Mouse (Mus musculus): ENCODE measurements around the gene Tmem72. TPM values are rescaled to one million over a fixed set of nuclear protein-coding genes. Genes with fewer than 3 reads are reported as not detected.

The Tmem72 gene
- total RNA-seq, 2 experiments from 2014 or later, result 0.02 TPM

DNA sequence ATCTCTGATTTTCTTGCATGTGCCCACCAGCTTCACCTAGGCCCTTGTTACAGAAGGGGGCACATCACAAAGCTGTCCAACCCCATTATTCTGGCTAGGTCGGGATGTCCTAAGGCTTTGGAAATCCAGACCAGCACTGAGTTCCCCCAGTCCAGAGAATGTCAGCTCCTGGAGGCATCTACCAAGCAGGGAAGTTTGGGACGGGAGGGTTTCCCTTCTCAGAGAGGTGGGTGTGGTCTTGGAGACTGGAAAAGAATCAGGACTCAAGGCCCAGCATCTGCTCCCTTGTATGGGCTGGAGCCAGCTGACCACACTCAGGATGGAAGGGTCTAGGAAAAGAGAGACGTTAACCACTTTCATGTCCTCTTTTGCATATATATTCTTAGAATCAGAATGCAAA is 63.5 kb downstream of the Tmem72 start:
- intact Hi-C loops (cut with DNase I), result loop anchor here (5.0 to 10.0 kb wide), 3 partner anchors 36 to 512 kb away; partner anchors contain the start of gene Cxcl12
- DNase-seq, result no peak

DNA sequence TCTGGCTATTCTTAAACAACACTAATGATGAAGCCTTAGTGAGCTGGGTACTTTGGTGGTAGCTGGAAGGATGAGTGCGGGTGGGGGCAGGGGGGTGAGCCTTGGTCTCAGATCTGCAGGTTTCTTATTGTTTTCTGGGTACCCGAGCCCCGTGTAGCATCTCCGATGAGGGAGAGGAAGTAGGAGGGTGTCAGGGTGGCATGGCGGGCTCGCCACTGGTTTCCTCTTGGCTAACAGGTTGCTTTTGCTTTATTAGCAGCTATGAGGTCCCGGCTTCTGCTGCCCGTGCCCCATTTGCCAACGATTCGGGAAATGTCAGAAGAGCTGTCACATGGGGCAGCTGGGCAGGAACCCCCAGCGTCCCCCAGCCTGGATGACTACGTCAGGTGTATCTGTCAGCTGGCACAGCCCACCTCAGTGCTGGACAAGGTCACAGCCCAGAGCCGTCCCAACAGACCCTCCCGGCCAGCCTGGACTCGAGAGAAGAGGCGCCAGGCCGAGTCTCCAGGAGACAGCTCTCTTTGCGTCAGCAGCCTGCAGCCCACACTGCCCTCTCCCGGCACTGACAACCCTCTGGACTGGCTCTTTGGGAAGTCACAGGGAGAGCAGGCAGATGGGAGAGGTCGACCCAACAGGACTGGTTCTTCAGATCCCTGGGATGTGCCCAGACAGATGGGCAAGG is 65.1 kb downstream of the Tmem72 start:
- peak; percentile 83 to 87 for DNase-seq
- intact Hi-C loops (cut with DNase I), result loop anchor here (1.0 to 10.0 kb wide), 4 partner anchors 19 to 513 kb away; partner anchors contain the start of gene Cxcl12

DNA sequence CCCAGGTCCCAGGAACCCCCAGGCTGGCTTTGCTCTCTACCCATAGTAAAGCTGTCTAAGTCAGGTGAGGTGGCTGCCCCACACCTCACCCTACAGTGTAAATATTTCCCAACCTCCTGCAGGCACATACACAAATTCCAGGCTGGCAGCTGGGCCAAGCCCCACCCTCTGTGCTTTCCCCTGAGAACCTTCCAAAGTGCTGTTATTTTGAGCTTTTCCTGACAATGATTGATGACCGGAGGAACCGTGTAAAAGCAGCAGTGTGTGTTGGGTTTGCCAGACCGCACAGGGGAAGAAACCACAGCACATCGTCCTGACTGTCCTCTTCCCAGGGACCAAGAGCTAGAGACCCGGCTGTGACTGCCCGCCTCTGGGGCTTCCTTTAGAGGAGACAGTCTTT is 66.3 kb downstream of the Tmem72 start, which contains the start of gene Depp1:
Depp1 (plus strand) TSS at position 204 of the 400 bp plus-strand sequence.
- DNase-seq, result peak; percentile 70 to 84
- intact Hi-C loops (cut with DNase I), result loop anchor here (5.0 to 10.0 kb wide), 3 partner anchors 33 to 514 kb away; partner anchors contain the start of gene Cxcl12

DNA sequence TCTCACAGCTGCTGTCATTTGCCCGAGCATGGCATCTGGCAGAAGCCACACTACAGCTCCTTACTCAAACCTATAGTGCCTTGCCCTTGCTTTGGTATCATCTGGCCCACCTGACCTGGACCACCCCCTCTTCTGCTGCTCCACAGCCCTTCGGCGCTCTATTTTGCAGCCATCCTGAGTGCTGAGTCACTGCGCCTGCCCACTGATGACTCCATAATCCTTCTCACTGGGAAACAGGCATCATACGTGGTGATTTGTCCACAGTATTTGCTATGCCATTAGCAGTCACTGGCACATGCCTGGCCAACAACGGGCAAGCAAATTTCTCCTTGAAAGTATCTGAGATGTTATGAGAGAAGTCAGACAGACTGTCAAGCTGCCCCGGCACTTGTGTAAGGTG is 66.9 kb downstream of the Tmem72 start:
- intact Hi-C loops (cut with DNase I), result loop anchor here (5.0 to 10.0 kb wide), 3 partner anchors 33 to 515 kb away; partner anchors contain the start of gene Cxcl12

GRCm38 (mm10) chr6:116647763-116648162 is 69.0 kb downstream of the Tmem72 start:
- intact Hi-C loops (cut with DNase I), result no loop called here
- peak; percentile 51 to 70 for DNase-seq

More for the DNA sequence above, 66.9 kb downstream of the Tmem72 start:
- no peak for DNase-seq

GRCm38 (mm10) chr6:116644335-116644734 is 72.4 kb downstream of the Tmem72 start:
- intact Hi-C loops (cut with DNase I), result no loop called here

GRCm38 (mm10) chr6:116643881-116644280 is 72.8 kb downstream of the Tmem72 start:
- no peak for DNase-seq
- intact Hi-C loops (cut with DNase I), result no loop called here

More at GRCm38 (mm10) chr6:116644335-116644734, 72.4 kb downstream of the Tmem72 start:
- DNase-seq, result no peak

GRCm38 (mm10) chr6:116642942-116643341 is 73.8 kb downstream of the Tmem72 start:
- intact Hi-C loops (cut with DNase I), result no loop called here
- no peak for DNase-seq

DNA sequence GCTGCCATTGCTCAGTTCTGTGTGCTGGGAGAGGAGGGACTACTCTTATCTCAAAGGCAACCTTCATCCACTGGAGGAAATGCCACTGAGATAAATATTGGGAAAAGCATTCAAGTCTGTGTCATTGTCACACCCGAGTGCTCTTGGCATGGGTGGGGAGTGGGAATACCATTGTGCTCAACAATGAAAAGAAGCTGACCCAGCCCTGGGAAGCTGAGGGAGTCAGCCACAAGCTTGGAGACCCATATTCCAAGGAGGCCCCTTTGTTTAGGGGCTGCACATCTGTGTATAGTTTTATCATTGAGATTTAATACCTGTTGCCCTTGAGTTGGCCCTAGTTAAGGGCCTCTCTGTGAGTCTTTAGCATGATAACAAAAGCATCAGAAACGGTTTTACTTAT is 77.0 kb downstream of the Tmem72 start:
- no peak for DNase-seq
- intact Hi-C loops (cut with DNase I), result no loop called here

- intact Hi-C loops (cut with DNase I), result no loop called here
- DNase-seq, result no peak
Measured at GRCm38 (mm10) chr6:116638871-116639270, 77.8 kb downstream of the Tmem72 start.

GRCm38 (mm10) chr6:116637496-116637895 is 79.2 kb downstream of the Tmem72 start:
- no peak for DNase-seq
- intact Hi-C loops (cut with DNase I), result no loop called here

GRCm38 (mm10) chr6:116636581-116637235 is 80.0 kb downstream of the Tmem72 start:
- no peak for DNase-seq
- intact Hi-C loops (cut with DNase I), result no loop called here

- intact Hi-C loops (cut with DNase I), result no loop called here
- DNase-seq, result peak; percentile 91 to 94
Measured at GRCm38 (mm10) chr6:116635251-116636180, 81.2 kb downstream of the Tmem72 start.

DNA sequence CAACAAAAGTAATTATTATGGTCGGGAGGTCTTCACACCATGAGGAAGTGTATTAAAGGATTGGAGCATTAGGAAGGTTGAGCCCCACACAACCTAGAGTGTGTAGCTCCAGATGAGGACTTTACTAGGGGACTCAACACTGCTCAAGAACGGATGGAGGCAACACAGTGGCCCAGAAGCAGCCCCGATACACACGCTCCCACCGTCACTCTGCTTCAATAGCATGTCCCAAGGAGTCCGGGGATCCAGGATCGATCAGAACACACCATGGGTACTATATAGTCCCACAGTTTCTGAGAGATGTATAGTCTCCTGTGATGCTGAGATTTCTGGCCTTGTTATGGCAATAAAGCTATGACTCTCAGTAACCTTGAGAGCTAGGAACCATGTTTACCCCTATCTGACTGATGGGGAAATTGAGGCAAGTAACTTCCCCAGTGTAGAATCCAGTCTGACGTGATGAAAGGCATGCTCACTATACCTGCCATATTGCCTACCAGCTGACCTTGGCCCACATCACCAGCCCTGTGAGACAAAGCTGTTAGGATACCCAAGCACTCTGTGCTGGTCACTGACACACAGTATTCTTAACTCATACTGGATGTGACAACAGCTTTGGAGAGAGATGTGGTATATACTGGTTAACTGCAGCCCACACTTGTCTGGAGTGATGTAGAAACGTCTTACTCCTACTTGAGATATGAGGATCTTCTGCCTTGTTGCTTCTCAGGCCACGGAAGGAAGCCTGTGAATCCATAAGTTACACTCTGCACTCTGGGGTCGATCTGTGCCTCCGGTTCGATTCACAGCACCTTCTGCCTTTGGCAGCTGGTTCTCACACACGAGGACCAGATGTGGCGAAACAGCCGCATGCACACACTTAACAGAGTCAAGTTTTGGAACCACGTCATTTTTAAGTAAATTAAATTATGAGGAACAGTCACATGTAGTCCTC is 82.7 kb downstream of the Tmem72 start:
- intact Hi-C loops (cut with DNase I), result no loop called here
- DNase-seq, result no peak

DNA sequence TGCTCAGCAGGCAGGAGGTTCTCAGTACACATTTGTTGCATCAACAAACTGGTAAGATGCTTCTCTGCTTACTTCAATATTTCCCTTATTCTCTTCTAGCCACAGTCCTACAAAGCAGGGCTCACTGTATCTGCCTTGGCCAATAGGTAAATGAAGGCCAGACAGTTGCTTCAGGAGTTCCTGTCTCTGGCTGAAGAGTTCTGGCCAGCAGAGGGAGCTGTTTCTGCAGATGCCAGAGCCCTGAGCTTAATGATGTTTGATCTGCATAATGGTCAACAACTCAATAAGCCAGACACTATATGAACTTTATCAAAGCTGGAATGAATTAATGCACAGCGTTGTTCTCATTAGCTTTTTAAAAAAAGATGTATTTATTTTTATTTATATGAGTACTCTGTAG is 84.6 kb downstream of the Tmem72 start:
- intact Hi-C loops (cut with DNase I), result loop anchor here (1.0 kb wide), 2 partner anchors 19 to 67 kb away; no protein-coding TSS in a partner anchor
- peak; percentile 87 to 91 for DNase-seq

DNA sequence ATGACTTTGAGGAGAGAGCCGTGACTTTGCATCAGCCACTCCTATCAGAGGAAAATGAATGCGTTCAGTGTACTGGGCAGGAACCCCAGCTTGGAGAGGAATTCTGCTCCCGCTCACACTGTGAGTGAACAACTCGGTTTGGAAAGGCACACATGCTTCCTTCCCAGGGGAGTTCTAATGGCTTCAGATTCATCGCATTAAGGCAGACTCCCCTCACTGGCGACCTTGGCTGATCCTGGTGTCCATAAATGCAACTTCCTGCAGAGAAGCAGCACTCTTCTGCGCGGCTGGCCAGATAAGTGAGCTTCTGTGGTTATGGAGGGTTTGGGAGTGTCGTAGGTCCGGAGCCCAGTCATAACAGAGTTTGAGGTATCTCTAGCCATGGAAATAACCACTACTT is 86.9 kb downstream of the Tmem72 start:
- no peak for DNase-seq
- intact Hi-C loops (cut with DNase I), result no loop called here

All from heart, postnatal 10 days (tissue).